Mouse (Mus musculus) forebrain, embryonic 14.5 days (tissue): ENCODE results near the gene Asrgl1. TPM values are rescaled to one million over a fixed set of nuclear protein-coding genes. Genes with fewer than 3 reads are reported as not detected.

Source experiments
- ATAC-seq: fragments of 200-750 bp; cut with Nextera tagmentation; 2 replicates; pipeline ENCODE4 v1.8.0; 2017; ENCODE audit warnings: mild to moderate bottlenecking, moderate library complexity
- DNase-seq: peaks from one replicate; pipeline ENCODE4 v3.0.0-alpha.2; 2015; ENCODE audit warnings: low spot score
- H3K27ac ChIP-seq: fragments of 300-500 bp; sonication (generic); 2 replicates; pipeline ENCODE4 v1.5.1; 2014; ENCODE audit warnings: low read depth, mild to moderate bottlenecking, control low read depth, low read length, moderate library complexity
- H3K27me3 ChIP-seq: fragments of 300-500 bp; sonication (generic); replicated peaks from 2 replicates; pipeline ENCODE4 v1.6.1; 2014; ENCODE audit warnings: low read length, control low read depth, mixed read lengths; ENCODE audit not compliant: control insufficient read depth, insufficient read depth
- H3K36me3 ChIP-seq: fragments of 300-500 bp; sonication (generic); 2 replicates; pipeline ENCODE4 v1.6.1; 2014; ENCODE audit warnings: low read length, control low read depth; ENCODE audit not compliant: control insufficient read depth, insufficient read depth
- H3K4me1 ChIP-seq: fragments of 300-500 bp; sonication (generic); 2 replicates; pipeline ENCODE4 v1.6.1; 2014; ENCODE audit warnings: antibody characterized with exemption, low read length, control low read depth; ENCODE audit not compliant: control insufficient read depth, insufficient read depth
- H3K4me2 ChIP-seq: fragments of 300-500 bp; sonication (generic); 2 replicates; pipeline ENCODE4 v1.6.1; 2014; ENCODE audit warnings: mild to moderate bottlenecking, control low read depth, low read length
- H3K4me3 ChIP-seq: fragments of 300-500 bp; sonication (generic); 2 replicates; pipeline ENCODE4 v1.5.1; 2014; ENCODE audit warnings: low read depth, low read length, control low read depth
- H3K9ac ChIP-seq: fragments of 300-500 bp; sonication (generic); 2 replicates; pipeline ENCODE4 v1.6.1; 2014; ENCODE audit warnings: mild to moderate bottlenecking, low read length, control low read depth, moderate library complexity
- H3K9me3 ChIP-seq: fragments of 300-500 bp; sonication (generic); replicated peaks from 2 replicates; pipeline ENCODE4 v1.6.1; 2016; ENCODE audit warnings: low read length, control low read depth, mixed read lengths; ENCODE audit not compliant: control insufficient read depth
- WGBS: fragments of 180-500 bp; shearing (Covaris S2); extraction: QIAGEN DNeasy Blood & Tissue Kit; methylation state at CpG from one replicate; pipeline ENCODE4 v1.1.7; 2014; 5-methylcytosine and 5-hydroxymethylcytosine counted together
- polyA plus RNA-seq: library from polyadenylated mRNA; unstranded; fragments of >200 nt; fragmentation: Nextera tagmentation; extraction: Ambion mirVana; gene quantifications from 2 replicates; pipeline ENCODE4 v1.2.1, GENCODE M21; 2014

The Asrgl1 gene
- polyA plus RNA-seq, 1 experiment from 2014 or later = 24.4 TPM

- H3K27ac ChIP-seq = no peak overlapping the region
- DNase-seq (no peak), ATAC-seq (no peak)
- H3K9me3 ChIP-seq = no peaks in the 10 kb centered on the region
- H3K4me3 ChIP-seq = no peak overlapping the region
- WGBS = 91% methylated on average over 1 of the region's 1 CpGs
- H3K9ac ChIP-seq = no peak overlapping the region
- no peak overlapping the region for H3K4me2 ChIP-seq
- H3K27me3 ChIP-seq = no peaks in the 10 kb centered on the region
- H3K36me3 ChIP-seq = peaks cover 12% of the 10 kb centered on the region
- no peaks in the 10 kb centered on the region for H3K4me1 ChIP-seq
Measured at GRCm38 (mm10) chr19:9108536-9108935, 26.9 kb downstream of the Asrgl1 start.

- H3K4me3 ChIP-seq = no peak overlapping the region
- H3K4me1 ChIP-seq = no peaks in the 10 kb centered on the region
- H3K27ac ChIP-seq = no peak overlapping the region
- H3K27me3 ChIP-seq = no peaks in the 10 kb centered on the region
- no peaks in the 10 kb centered on the region for H3K9me3 ChIP-seq
- no peak overlapping the region for H3K9ac ChIP-seq
- DNase-seq (no peak), ATAC-seq (no peak)
- WGBS = 59% methylated on average over 1 of the region's 1 CpGs
- peaks cover under 1% of the 10 kb centered on the region for H3K36me3 ChIP-seq
- no peak overlapping the region for H3K4me2 ChIP-seq
Measured at GRCm38 (mm10) chr19:9107379-9107755, 28.1 kb downstream of the Asrgl1 start.

- no peak for ATAC-seq
- Histone ChIP-seq H3K36me3 (no peaks in the 10 kb centered on the region; the same call in none of the 2 replicates), H3K27ac (no peak overlapping the region), H3K4me1 (no peaks in the 10 kb centered on the region), H3K4me2 (no peak overlapping the region), H3K9me3 (no peaks in the 10 kb centered on the region), H3K27me3 (no peaks in the 10 kb centered on the region), H3K9ac (no peak overlapping the region), H3K4me3 (no peak overlapping the region)
- no peak for DNase-seq
- 69% methylated on average over 4 of the region's 4 CpGs for WGBS
Measured at GRCm38 (mm10) chr19:9106751-9107378, 28.6 kb downstream of the Asrgl1 start.

GRCm38 (mm10) chr19:9106096-9106495, 29.3 kb downstream of the Asrgl1 start:
- Histone ChIP-seq H3K4me3 (no peak overlapping the region), H3K27ac (no peak overlapping the region), H3K4me2 (no peak overlapping the region), H3K36me3 (no peaks in the 10 kb centered on the region; the same call in 1 of the 2 replicates), H3K4me1 (no peaks in the 10 kb centered on the region), H3K9me3 (no peaks in the 10 kb centered on the region), H3K9ac (no peak overlapping the region), H3K27me3 (no peaks in the 10 kb centered on the region)
- DNase-seq (no peak), ATAC-seq (no peak)
- WGBS = 73% methylated on average over 5 of the region's 5 CpGs

GRCm38 (mm10) chr19:9105101-9105685, 30.2 kb downstream of the Asrgl1 start:
- no peak for ATAC-seq
- Histone ChIP-seq H3K4me1 (no peaks in the 10 kb centered on the region), H3K9ac (no peak overlapping the region), H3K27me3 (no peaks in the 10 kb centered on the region), H3K27ac (no peak overlapping the region), H3K9me3 (no peaks in the 10 kb centered on the region), H3K4me2 (no peak overlapping the region), H3K36me3 (no peaks in the 10 kb centered on the region), H3K4me3 (no peak overlapping the region)
- no peak for DNase-seq
- 61% methylated on average over 3 of the region's 3 CpGs for WGBS

GRCm38 (mm10) chr19:9103986-9104385, 31.4 kb downstream of the Asrgl1 start:
- WGBS = 81% methylated on average over 4 of the region's 4 CpGs
- H3K4me2 ChIP-seq = no peak overlapping the region
- no peaks in the 10 kb centered on the region for H3K9me3 ChIP-seq
- H3K27me3 ChIP-seq = no peaks in the 10 kb centered on the region
- H3K4me1 ChIP-seq = no peaks in the 10 kb centered on the region
- ATAC-seq (no peak), DNase-seq (no peak)
- no peak overlapping the region for H3K4me3 ChIP-seq
- no peak overlapping the region for H3K9ac ChIP-seq
- H3K27ac ChIP-seq = no peak overlapping the region
- no peaks in the 10 kb centered on the region for H3K36me3 ChIP-seq

- no peaks in the 10 kb centered on the region for H3K27me3 ChIP-seq
- no peak overlapping the region for H3K4me2 ChIP-seq
- H3K27ac ChIP-seq = no peak overlapping the region
- no peaks in the 10 kb centered on the region for H3K36me3 ChIP-seq
- H3K9me3 ChIP-seq = no peaks in the 10 kb centered on the region
- 63% methylated on average over 2 of the region's 2 CpGs for WGBS
- H3K9ac ChIP-seq = no peak overlapping the region
- H3K4me3 ChIP-seq = no peak overlapping the region
- DNase-seq (no peak), ATAC-seq (no peak)
- H3K4me1 ChIP-seq = no peaks in the 10 kb centered on the region
Measured at GRCm38 (mm10) chr19:9101062-9101457, 34.4 kb downstream of the Asrgl1 start.

GRCm38 (mm10) chr19:9100297-9101061, 35.0 kb downstream of the Asrgl1 start:
- Histone ChIP-seq H3K27ac (no peak overlapping the region), H3K9ac (no peak overlapping the region), H3K9me3 (no peaks in the 10 kb centered on the region), H3K4me3 (no peak overlapping the region), H3K4me2 (no peak overlapping the region), H3K4me1 (no peaks in the 10 kb centered on the region), H3K36me3 (no peaks in the 10 kb centered on the region), H3K27me3 (no peaks in the 10 kb centered on the region)
- 87% methylated on average over 17 of the region's 17 CpGs for WGBS
- no peak for DNase-seq
- no peak for ATAC-seq

- no peak for DNase-seq
- Histone ChIP-seq H3K27me3 (no peaks in the 10 kb centered on the region), H3K27ac (no peak overlapping the region), H3K36me3 (no peaks in the 10 kb centered on the region), H3K4me2 (no peak overlapping the region), H3K9ac (no peak overlapping the region), H3K9me3 (no peaks in the 10 kb centered on the region), H3K4me1 (no peaks in the 10 kb centered on the region), H3K4me3 (no peak overlapping the region)
- no peak for ATAC-seq
- 89% methylated on average over 8 of the region's 8 CpGs for WGBS
Measured at GRCm38 (mm10) chr19:9099751-9100150, 35.7 kb downstream of the Asrgl1 start.
